Mouse (Mus musculus) MEL (cell line): ENCODE measurements around the gene Gck. TPM values are rescaled to one million over a fixed set of nuclear protein-coding genes. Genes with fewer than 3 reads are reported as not detected.

Experiments
- DNase-seq: peaks from one replicate; pipeline ENCODE4 v3.0.0; 2011; ENCODE audit warnings: low read depth, low spot score
- H3K27ac ChIP-seq: 2 replicates; pipeline ENCODE4 v1.5.1; 2012; ENCODE audit warnings: low read depth, mild to moderate bottlenecking, control low read depth, low read length, moderate library complexity; ENCODE audit not compliant: control insufficient read depth
- H3K27me3 ChIP-seq, 2 experiments: fragments of 150-350 bp in 1 of 2; sonication (generic) in 1 of 2; 2 replicates each; pipeline ENCODE4 v1.6.1; 2012; ENCODE audit warnings: low read length in 2 of 2, mild to moderate bottlenecking in 2 of 2, improper control_type of control experiment in 1 of 2, moderate library complexity in 1 of 2; ENCODE audit not compliant: insufficient read depth in 2 of 2, control insufficient read depth in 1 of 2
- H3K36me3 ChIP-seq, 2 experiments: 2 replicates each; pipeline ENCODE4 v1.6.1; 2012 to 2014; ENCODE audit warnings: low read length in 2 of 2, improper control_type of control experiment in 1 of 2, inconsistent platforms in 1 of 2, mild to moderate bottlenecking in 1 of 2; ENCODE audit not compliant: insufficient read depth in 2 of 2, control insufficient read depth in 1 of 2
- H3K4me1 ChIP-seq, 2 experiments: fragments of 150-350 bp in 1 of 2; sonication (generic) in 1 of 2; 2 replicates each; pipeline ENCODE4 v1.6.1; 2012; ENCODE audit warnings: low read length in 2 of 2, improper control_type of control experiment in 1 of 2, mild to moderate bottlenecking in 1 of 2; ENCODE audit not compliant: insufficient read depth in 2 of 2, control insufficient read depth in 1 of 2
- H3K4me3 ChIP-seq, 2 experiments: fragments of 150-350 bp in 1 of 2; sonication (generic) in 1 of 2; 2 replicates each; pipeline ENCODE4 v1.5.1; 2012; ENCODE audit warnings: low read depth in 2 of 2, low read length in 2 of 2, mild to moderate bottlenecking in 2 of 2, moderate library complexity in 2 of 2, control low read depth in 1 of 2, improper control_type of control experiment in 1 of 2; ENCODE audit not compliant: control insufficient read depth in 1 of 2, insufficient read depth in 1 of 2
- H3K79me2 ChIP-seq: 2 replicates; pipeline ENCODE4 v1.6.1; 2012; ENCODE audit warnings: mild to moderate bottlenecking, low read length, moderate library complexity; ENCODE audit not compliant: control insufficient read depth, poor library complexity, insufficient read depth
- H3K9ac ChIP-seq: 2 replicates; pipeline ENCODE4 v1.6.1; 2012; ENCODE audit warnings: low read depth, mild to moderate bottlenecking, control low read depth, low read length, moderate library complexity; ENCODE audit not compliant: control insufficient read depth, poor library complexity, severe bottlenecking
- H3K9me3 ChIP-seq: fragments of 150-350 bp; sonication (generic); replicated peaks from 2 replicates; pipeline ENCODE4 v1.6.1; 2012; ENCODE audit warnings: mild to moderate bottlenecking, low read length, improper control_type of control experiment, moderate library complexity; ENCODE audit not compliant: insufficient read depth
- CTCF ChIP-seq, 3 experiments: IDR thresholded peaks in 2 of 3; conservative IDR thresholded peaks in 1 of 3; 2 replicates each; pipeline ENCODE4 v1.5.1; 2011 to 2012; ENCODE audit warnings: low read length in 3 of 3, low read depth in 2 of 3, mild to moderate bottlenecking in 2 of 3, improper control_type of control experiment in 1 of 3, inconsistent platforms in 1 of 3, mixed read lengths in 1 of 3, moderate library complexity in 1 of 3; ENCODE audit not compliant: control insufficient read depth in 1 of 3, insufficient read depth in 1 of 3, poor library complexity in 1 of 3, severe bottlenecking in 1 of 3
- E2F4 ChIP-seq: IDR thresholded peaks from 2 replicates; pipeline ENCODE4 v1.6.1; 2011; ENCODE audit warnings: low read depth, low read length, improper control_type of control experiment, borderline replicate concordance
- ETS1 ChIP-seq: IDR thresholded peaks from 2 replicates; pipeline ENCODE4 v1.6.1; 2012; ENCODE audit warnings: low read depth, mild to moderate bottlenecking, inconsistent platforms, low read length, improper control_type of control experiment, moderate library complexity
- GABPA ChIP-seq: IDR thresholded peaks from 2 replicates; pipeline ENCODE4 v1.6.1; 2012; ENCODE audit warnings: low read depth, mild to moderate bottlenecking, inconsistent platforms, low read length, improper control_type of control experiment, moderate library complexity
- HCFC1 ChIP-seq: IDR thresholded peaks from 2 replicates; pipeline ENCODE4 v1.6.1; 2012; ENCODE audit warnings: low read depth, mild to moderate bottlenecking, inconsistent platforms, low read length, improper control_type of control experiment, moderate library complexity
- KAT2A ChIP-seq: conservative IDR thresholded peaks from 2 replicates; pipeline ENCODE4 v1.6.1; 2012; ENCODE audit warnings: low read depth, low read length, improper control_type of control experiment, inconsistent platforms
- MAX ChIP-seq: IDR thresholded peaks from 2 replicates; pipeline ENCODE4 v1.6.1; 2011; ENCODE audit warnings: low read length, improper control_type of control experiment
- MEF2A ChIP-seq: IDR thresholded peaks from 2 replicates; pipeline ENCODE4 v1.6.1; 2014; ENCODE audit warnings: low read depth, mild to moderate bottlenecking, inconsistent platforms, low read length, improper control_type of control experiment; ENCODE audit not compliant: poor library complexity, insufficient replicate concordance, severe bottlenecking; ENCODE audit errors: extremely low read depth
- MXI1 ChIP-seq: IDR thresholded peaks from 2 replicates; pipeline ENCODE4 v1.6.1; 2011; ENCODE audit warnings: mild to moderate bottlenecking, low read depth, low read length, improper control_type of control experiment
- MYB ChIP-seq: IDR thresholded peaks from 2 replicates; pipeline ENCODE4 v1.6.1; 2011; ENCODE audit warnings: mild to moderate bottlenecking, low read depth, low read length, improper control_type of control experiment
- MYC ChIP-seq: IDR thresholded peaks from 2 replicates; pipeline ENCODE4 v1.6.1; 2011; ENCODE audit warnings: low read depth, mild to moderate bottlenecking, low read length, improper control_type of control experiment, moderate library complexity
- NRF1 ChIP-seq: IDR thresholded peaks from 2 replicates; pipeline ENCODE4 v1.6.1; 2014; ENCODE audit warnings: low read depth, mild to moderate bottlenecking, inconsistent platforms, low read length, improper control_type of control experiment, moderate library complexity; ENCODE audit not compliant: poor library complexity, insufficient read depth, severe bottlenecking
- POLR2A ChIP-seq, 2 experiments: IDR thresholded peaks; 2 replicates each; pipeline ENCODE4 v1.6.1; 2011 to 2012; ENCODE audit warnings: low read length in 2 of 2, mild to moderate bottlenecking in 2 of 2, control low read depth in 1 of 2, improper control_type of control experiment in 1 of 2, low read depth in 1 of 2, moderate library complexity in 1 of 2; ENCODE audit not compliant: control insufficient read depth in 1 of 2, insufficient read depth in 1 of 2, poor library complexity in 1 of 2
- RAD21 ChIP-seq: IDR thresholded peaks from 2 replicates; pipeline ENCODE4 v1.6.1; 2011; ENCODE audit warnings: mild to moderate bottlenecking, low read depth, low read length, improper control_type of control experiment
- SMC3 ChIP-seq: IDR thresholded peaks from 2 replicates; pipeline ENCODE4 v1.6.1; 2011; ENCODE audit warnings: low read depth, low read length, improper control_type of control experiment
- TBP ChIP-seq: IDR thresholded peaks from 2 replicates; pipeline ENCODE4 v1.8.0; 2011; ENCODE audit warnings: low read depth, low read length, improper control_type of control experiment
- ZC3H11A ChIP-seq: IDR thresholded peaks from 2 replicates; pipeline ENCODE4 v1.6.1; 2012; ENCODE audit warnings: low read depth, mild to moderate bottlenecking, inconsistent platforms, low read length, improper control_type of control experiment
- ZNF384 ChIP-seq: IDR thresholded peaks from 2 replicates; pipeline ENCODE4 v1.6.1; 2012; ENCODE audit warnings: low read depth, mild to moderate bottlenecking, inconsistent platforms, low read length, improper control_type of control experiment
- polyA plus RNA-seq, 2 experiments: library from polyadenylated mRNA; stranded (reverse) in 1 of 2; unstranded in 1 of 2; fragments of >175 nt in 1 of 2; fragments of >200 nt in 1 of 2; gene quantifications; 2 replicates each; pipeline versions ENCODE4 v1.2.1 to v1.2.4; 2012; ENCODE audit warnings: low replicate concordance in 2 of 2, low read depth in 1 of 2; ENCODE audit not compliant: insufficient read length in 2 of 2, insufficient read depth in 1 of 2, missing spikeins in 1 of 2
- total RNA-seq: library from RNA; depleted of rRNA; stranded (reverse); fragments of 300-350 nt; gene quantifications from 2 replicates; pipeline ENCODE4 v1.2.3, GENCODE M21; 2012

Gck gene
- total and polyA plus RNA-seq, 3 experiments = not detected

GRCm38 (mm10) chr11:5953130-5953765 lies 3.4 kb upstream of the Gck start:
- Histone ChIP-seq H3K27ac (no peak overlapping the region), H3K9ac (no peak overlapping the region), H3K36me3 (peaks cover 0 to 14% of the 10 kb centered on the region in 2 experiments; a peak in 2 of 4 replicates), H3K9me3 (no peaks in the 10 kb centered on the region), H3K4me1 (peaks cover 7 to 28% of the 10 kb centered on the region in 2 experiments), H3K79me2 (peaks cover 24% of the 10 kb centered on the region), H3K4me3 (no peak overlapping the region), H3K27me3 (no peaks in the 10 kb centered on the region)
- TF ChIP-seq RAD21 = peak; percentile 85
- TF ChIP-seq GABPA = no peak
- TF ChIP-seq TBP = no peak
- TF ChIP-seq ZC3H11A = peak; percentile 68
- no peak for TF ChIP-seq NRF1
- peak; percentile 45; the same call in 1 of the 2 replicates for TF ChIP-seq MAX
- TF ChIP-seq MXI1 = peak; percentile 42; the same call in 1 of the 2 replicates
- peak; percentile 61 for TF ChIP-seq SMC3
- TF ChIP-seq CTCF (IDR thresholded peaks at IDR 0.05 in 2 of 3, conservative IDR thresholded peaks at IDR 0.05 in 1 of 3; ENCODE audit: control insufficient read depth in 1 of 3, insufficient read depth in 1 of 3, low read depth in 2 of 3, low read length in 3 of 3, poor library complexity in 1 of 3, severe bottlenecking in 1 of 3) = peak in 2 of 3 experiments; percentile 47 to 82; a peak in 4 of 6 replicates
- TF ChIP-seq ZNF384 = peak; percentile 95
- TF ChIP-seq MYC = peak; percentile 92
- TF ChIP-seq HCFC1 = no peak
- TF ChIP-seq ETS1 = no peak
- no peak for TF ChIP-seq KAT2A
- DNase-seq = peak; percentile 79

- TF ChIP-seq CTCF (IDR thresholded peaks at IDR 0.05 in 2 of 3, conservative IDR thresholded peaks at IDR 0.05 in 1 of 3; ENCODE audit: control insufficient read depth in 1 of 3, insufficient read depth in 1 of 3, low read depth in 2 of 3, low read length in 3 of 3, poor library complexity in 1 of 3, severe bottlenecking in 1 of 3) (no peak), E2F4 (no peak), MEF2A (no peak), POLR2A (IDR thresholded peaks at IDR 0.05; ENCODE audit: control insufficient read depth in 1 of 2, insufficient read depth in 1 of 2, low read depth in 1 of 2, low read length in 2 of 2, poor library complexity in 1 of 2) (no peak), MYB (no peak)
- H3K27me3 ChIP-seq = no peaks in the 10 kb centered on the region
- H3K79me2 ChIP-seq = peaks cover 18% of the 10 kb centered on the region
- no peak for DNase-seq
- H3K4me1 ChIP-seq = peaks cover 7 to 26% of the 10 kb centered on the region in 2 experiments
- peaks cover 0 to 14% of the 10 kb centered on the region in 2 experiments; a peak in 2 of 4 replicates for H3K36me3 ChIP-seq
- no peaks in the 10 kb centered on the region for H3K9me3 ChIP-seq
- no peak overlapping the region for H3K9ac ChIP-seq
- H3K27ac ChIP-seq = no peak overlapping the region
- no peak overlapping the region for H3K4me3 ChIP-seq
Measured at GRCm38 (mm10) chr11:5952501-5952900, 2.6 kb upstream of the Gck start.
